Mouse (Mus musculus): ENCODE measurements at regions not wholly inside any gene's neighbourhood (a gene's known extent, or its start where the extent isn't known, plus 50 kb on each side); places are given as distances from the start of the nearest gene placed in this dataset.

GRCm38 (mm10) chr3:35102715-35103591, 452.7 kb downstream of the Sox2 start:
- DNase-seq (ENCODE audit: low spot score in 2 of 2), result peak; percentile 78 to 87

GRCm38 (mm10) chr3:35104884-35105283, 454.7 kb downstream of the Sox2 start:
- DNase-seq (ENCODE audit: low spot score in 2 of 2), result no peak

- no peak for DNase-seq (ENCODE audit: low spot score in 2 of 2)
These were observed 455.9 kb downstream of the Sox2 start for GRCm38 (mm10) chr3:35106097-35106496.

GRCm38 (mm10) chr3:35133477-35133876, 483.3 kb downstream of the Sox2 start:
- DNase-seq (ENCODE audit: low spot score in 2 of 2), result no peak

- peak; percentile 52 for DNase-seq (ENCODE audit: low spot score in 2 of 2)
These were observed 491.5 kb downstream of the Sox2 start for GRCm38 (mm10) chr3:35141500-35142220.

GRCm38 (mm10) chr3:35142683-35143082, 492.5 kb downstream of the Sox2 start:
- DNase-seq (ENCODE audit: low spot score in 2 of 2), result no peak

GRCm38 (mm10) chr3:35145569-35145968, 495.4 kb downstream of the Sox2 start:
- no peak for DNase-seq (ENCODE audit: low spot score in 2 of 2)

GRCm38 (mm10) chr3:35146681-35147080, 496.5 kb downstream of the Sox2 start:
- no peak for DNase-seq (ENCODE audit: low spot score in 2 of 2)

GRCm38 (mm10) chr3:35149251-35149691, 499.1 kb downstream of the Sox2 start:
- peak; percentile 34 to 61 for DNase-seq (ENCODE audit: low spot score in 2 of 2)

GRCm38 (mm10) chr3:35152191-35152590, 502.0 kb downstream of the Sox2 start:
- DNase-seq (ENCODE audit: low spot score in 2 of 2), result peak; percentile 30 to 44

GRCm38 (mm10) chr3:35154266-35154665, 504.1 kb downstream of the Sox2 start:
- no peak for DNase-seq (ENCODE audit: low spot score in 2 of 2)

GRCm38 (mm10) chr3:35168676-35169075, 518.5 kb downstream of the Sox2 start:
- no peak for DNase-seq (ENCODE audit: low spot score in 2 of 2)

- DNase-seq (ENCODE audit: low spot score in 2 of 2), result no peak
These were observed 528.7 kb downstream of the Sox2 start for GRCm38 (mm10) chr3:35178759-35179440.

GRCm38 (mm10) chr3:35208526-35208925, 545.4 kb upstream of the Atp11b start:
- no peak for DNase-seq (ENCODE audit: low spot score in 2 of 2)

GRCm38 (mm10) chr3:35219394-35219793, 534.5 kb upstream of the Atp11b start:
- no peak for DNase-seq (ENCODE audit: low spot score in 2 of 2)

GRCm38 (mm10) chr3:35221183-35221582, 532.7 kb upstream of the Atp11b start:
- DNase-seq (ENCODE audit: low spot score in 2 of 2), result no peak

- no peak for DNase-seq (ENCODE audit: low spot score in 2 of 2)
These were observed 531.7 kb upstream of the Atp11b start for GRCm38 (mm10) chr3:35222251-35222650.

- DNase-seq (ENCODE audit: low spot score in 2 of 2), result peak; percentile 33 to 55
These were observed 528.7 kb upstream of the Atp11b start for GRCm38 (mm10) chr3:35225051-35225701.

- DNase-seq (ENCODE audit: low spot score in 2 of 2), result no peak
These were observed 528.0 kb upstream of the Atp11b start for GRCm38 (mm10) chr3:35225774-35226365.

GRCm38 (mm10) chr3:35231158-35231928, 522.6 kb upstream of the Atp11b start:
- no peak for DNase-seq (ENCODE audit: low spot score in 2 of 2)

Data from layer of hippocampus, postnatal 10 days (tissue).